Mouse (Mus musculus) cortical plate, adult 2 months (tissue): ENCODE measurements at regions not wholly inside any gene's neighbourhood (a gene's known extent, or its start where the extent isn't known, plus 50 kb on each side); places are given as distances from the start of the nearest gene placed in this dataset.

Experiments used
- H3K27ac ChIP-seq: fragments of 200-500 bp; 2 replicates; pipeline ENCODE4 v1.5.1; 2012; ENCODE audit warnings: low read length, control low read depth, inconsistent platforms; ENCODE audit not compliant: insufficient read depth
- H3K4me1 ChIP-seq: fragments of 200-500 bp; 2 replicates; pipeline ENCODE4 v1.6.1; 2011; ENCODE audit warnings: low read length; ENCODE audit not compliant: control insufficient read depth, insufficient read depth
- H3K4me3 ChIP-seq: fragments of 200-500 bp; 2 replicates; pipeline ENCODE4 v1.5.1; 2011; ENCODE audit warnings: mild to moderate bottlenecking, low read length, control low read depth; ENCODE audit not compliant: insufficient read depth
- CTCF ChIP-seq: fragments of 200-500 bp; IDR thresholded peaks from 2 replicates; pipeline ENCODE4 v1.5.1; 2011; ENCODE audit warnings: mild to moderate bottlenecking, control low read depth, low read length; ENCODE audit not compliant: insufficient read depth; ENCODE audit errors: extremely low read depth
- POLR2A ChIP-seq: fragments of 200-500 bp; IDR thresholded peaks from 2 replicates; pipeline ENCODE4 v1.6.1; 2011; ENCODE audit warnings: mild to moderate bottlenecking, low read length, control low read depth; ENCODE audit not compliant: insufficient read depth; ENCODE audit errors: extremely low read depth

- TF ChIP-seq CTCF (no peak), POLR2A (no peak)
Observed at GRCm38 (mm10) chr3:133901931-133902330, 334.4 kb upstream of the Cxxc4 start.

GRCm38 (mm10) chr3:133922200-133922599 is 314.1 kb upstream of the Cxxc4 start:
- no peaks in the 10 kb centered on the region for H3K4me1 ChIP-seq
- no peak overlapping the region for H3K4me3 ChIP-seq
- TF ChIP-seq POLR2A (no peak), CTCF (no peak)
- H3K27ac ChIP-seq: no peak overlapping the region

More at GRCm38 (mm10) chr3:133901931-133902330, 334.4 kb upstream of the Cxxc4 start:
- H3K27ac ChIP-seq: no peak overlapping the region
- no peaks in the 10 kb centered on the region for H3K4me1 ChIP-seq
- H3K4me3 ChIP-seq: no peak overlapping the region

- Histone ChIP-seq H3K4me1 (no peaks in the 10 kb centered on the region), H3K27ac (no peak overlapping the region), H3K4me3 (no peak overlapping the region)
- TF ChIP-seq CTCF (no peak), POLR2A (no peak)
Observed at GRCm38 (mm10) chr3:133965322-133965721, 271.0 kb upstream of the Cxxc4 start.

- TF ChIP-seq POLR2A: no peak
- no peak for TF ChIP-seq CTCF
- Histone ChIP-seq H3K27ac (no peak overlapping the region), H3K4me1 (no peaks in the 10 kb centered on the region), H3K4me3 (no peak overlapping the region)
Observed at GRCm38 (mm10) chr3:133968176-133968575, 268.1 kb upstream of the Cxxc4 start.

GRCm38 (mm10) chr3:133972774-133973173 is 263.5 kb upstream of the Cxxc4 start:
- H3K4me3 ChIP-seq: no peak overlapping the region
- no peak overlapping the region for H3K27ac ChIP-seq
- no peak for TF ChIP-seq POLR2A
- no peak for TF ChIP-seq CTCF
- no peaks in the 10 kb centered on the region for H3K4me1 ChIP-seq

GRCm38 (mm10) chr3:133987681-133988080 is 248.6 kb upstream of the Cxxc4 start:
- Histone ChIP-seq H3K4me3 (no peak overlapping the region), H3K4me1 (no peaks in the 10 kb centered on the region), H3K27ac (no peak overlapping the region)
- TF ChIP-seq CTCF (no peak), POLR2A (no peak)

DNA sequence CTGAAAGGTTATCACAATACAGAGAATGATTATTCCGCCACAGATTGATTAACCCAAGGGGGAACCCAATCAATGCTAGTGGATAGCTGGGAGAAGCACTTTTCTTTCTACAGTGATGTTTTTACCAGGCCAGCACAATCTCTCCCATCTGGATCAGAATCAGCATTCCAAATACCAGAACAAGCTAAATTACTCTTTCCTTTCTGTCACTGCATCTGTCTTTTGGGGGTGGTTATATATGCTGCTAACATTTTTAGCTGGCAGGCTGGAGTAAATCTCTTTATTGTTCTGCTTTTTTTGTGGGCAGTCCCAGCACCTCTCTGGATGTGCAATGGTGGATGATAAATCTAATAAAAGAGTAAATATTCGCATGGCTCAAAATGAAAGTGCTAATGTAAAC is 242.3 kb upstream of the Cxxc4 start:
- TF ChIP-seq POLR2A (no peak), CTCF (no peak)
- Histone ChIP-seq H3K4me1 (no peaks in the 10 kb centered on the region), H3K27ac (no peak overlapping the region), H3K4me3 (no peak overlapping the region)

DNA sequence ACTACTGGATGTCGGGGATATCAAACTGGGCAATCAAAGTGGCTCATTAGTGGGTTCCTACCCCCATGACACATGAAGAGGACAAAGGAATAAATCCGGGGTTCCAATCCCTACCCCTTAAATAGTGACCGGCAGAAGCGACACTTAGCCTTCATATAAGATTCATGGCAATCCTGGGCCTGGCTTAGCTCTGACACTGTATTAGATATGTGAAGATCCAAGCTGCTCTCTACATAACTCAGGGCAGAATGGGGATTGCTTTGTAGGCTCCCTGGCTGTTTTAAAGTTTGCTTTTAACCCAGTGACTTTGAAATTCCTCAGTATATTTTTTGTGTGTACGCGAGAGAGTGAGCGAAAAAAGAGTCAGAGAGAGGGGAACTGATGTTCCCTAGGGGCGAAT is 236.3 kb upstream of the Cxxc4 start:
- no peaks in the 10 kb centered on the region for H3K4me1 ChIP-seq
- TF ChIP-seq CTCF (no peak), POLR2A (no peak)
- no peak overlapping the region for H3K4me3 ChIP-seq
- H3K27ac ChIP-seq: no peak overlapping the region

DNA sequence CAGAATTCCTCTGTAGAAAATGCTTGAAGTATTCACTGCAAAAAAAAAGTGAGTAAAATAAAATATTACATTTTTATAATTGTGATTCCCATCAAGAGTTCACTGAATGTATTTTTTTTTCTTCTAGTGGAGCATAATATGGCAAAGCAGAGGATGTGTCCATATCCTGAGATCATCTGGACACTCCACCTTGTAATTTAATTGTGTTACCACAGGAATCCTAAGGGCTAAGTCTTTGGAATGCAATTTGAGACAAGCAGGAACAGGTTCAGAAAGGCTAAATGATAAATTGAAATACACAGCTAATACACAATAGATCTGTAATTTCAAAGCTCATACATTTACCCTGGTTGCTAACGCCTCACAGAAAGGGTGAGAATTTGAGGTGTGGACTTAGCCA is 235.7 kb upstream of the Cxxc4 start:
- no peaks in the 10 kb centered on the region for H3K4me1 ChIP-seq
- H3K4me3 ChIP-seq: no peak overlapping the region
- TF ChIP-seq POLR2A: no peak
- no peak for TF ChIP-seq CTCF
- no peak overlapping the region for H3K27ac ChIP-seq

GRCm38 (mm10) chr3:134014805-134015204 is 221.5 kb upstream of the Cxxc4 start:
- no peak for TF ChIP-seq CTCF
- TF ChIP-seq POLR2A: no peak
- H3K4me1 ChIP-seq: no peaks in the 10 kb centered on the region
- no peak overlapping the region for H3K27ac ChIP-seq
- H3K4me3 ChIP-seq: no peak overlapping the region

GRCm38 (mm10) chr3:134015412-134015811 is 220.9 kb upstream of the Cxxc4 start:
- no peaks in the 10 kb centered on the region for H3K4me1 ChIP-seq
- no peak overlapping the region for H3K27ac ChIP-seq
- no peak overlapping the region for H3K4me3 ChIP-seq
- no peak for TF ChIP-seq CTCF
- TF ChIP-seq POLR2A: no peak
